Mouse (Mus musculus) cerebellum, adult 9-10 months (tissue): ENCODE data around the gene St6gal1.

Experiments used
- DNase-seq: peaks from one replicate; pipeline ENCODE4 v3.0.0; 2022

St6gal1 gene

GRCm38 (mm10) chr16:23307142-23307968 is 82.8 kb downstream of the St6gal1 start:
- DNase-seq: no peak

DNA sequence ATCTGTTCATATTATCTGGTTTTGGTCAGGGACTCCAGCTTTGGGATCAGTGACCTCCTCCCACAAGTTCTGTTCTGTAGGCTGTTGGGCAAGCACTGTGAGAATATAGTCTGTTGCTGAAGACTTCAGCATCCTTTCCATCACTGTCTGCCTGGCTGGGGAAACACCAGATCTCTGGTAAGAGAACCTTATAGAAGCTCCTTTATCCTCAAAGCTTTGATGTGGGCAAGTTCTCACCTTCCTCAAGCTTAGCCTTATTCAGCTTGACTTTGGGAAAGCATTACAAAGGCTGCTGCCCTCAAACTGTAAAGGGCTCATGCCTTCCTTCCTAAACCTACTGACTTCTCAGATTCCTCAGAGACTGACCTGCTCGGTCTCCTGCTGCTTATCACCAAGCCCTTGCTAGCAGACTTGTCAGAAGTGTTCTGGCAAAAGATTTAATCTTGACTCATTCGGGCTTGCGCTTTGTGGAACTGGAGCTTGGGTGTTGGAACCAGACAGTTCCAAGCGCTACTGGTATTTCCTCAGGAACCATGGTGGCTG is 83.5 kb downstream of the St6gal1 start:
- DNase-seq: no peak

GRCm38 (mm10) chr16:23309080-23309479 is 84.5 kb downstream of the St6gal1 start:
- no peak for DNase-seq

GRCm38 (mm10) chr16:23312604-23313003 is 88.1 kb downstream of the St6gal1 start:
- no peak for DNase-seq

DNA sequence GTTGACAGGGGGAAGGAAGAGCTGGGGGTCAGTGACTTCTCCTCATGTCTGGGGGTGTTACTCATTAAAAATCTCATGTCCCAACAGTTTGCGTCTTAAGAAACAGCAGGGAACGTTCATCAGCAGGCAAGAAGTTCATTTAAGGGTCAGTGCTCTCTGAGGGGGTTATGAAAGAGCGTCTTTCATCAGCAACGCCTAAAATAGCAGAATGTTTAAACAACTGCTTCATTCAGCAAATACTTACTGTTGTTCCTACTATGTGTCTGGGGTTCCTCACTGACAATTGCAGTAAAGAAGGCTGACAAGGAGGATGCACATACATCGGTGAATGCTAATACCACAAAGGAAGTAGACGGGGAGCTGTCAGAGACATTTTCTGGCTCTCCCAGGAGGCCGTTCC is 90.2 kb downstream of the St6gal1 start:
- no peak for DNase-seq

GRCm38 (mm10) chr16:23317411-23318047 is 93.0 kb downstream of the St6gal1 start:
- DNase-seq: no peak

GRCm38 (mm10) chr16:23320025-23320424 is 95.5 kb downstream of the St6gal1 start:
- no peak for DNase-seq

DNA sequence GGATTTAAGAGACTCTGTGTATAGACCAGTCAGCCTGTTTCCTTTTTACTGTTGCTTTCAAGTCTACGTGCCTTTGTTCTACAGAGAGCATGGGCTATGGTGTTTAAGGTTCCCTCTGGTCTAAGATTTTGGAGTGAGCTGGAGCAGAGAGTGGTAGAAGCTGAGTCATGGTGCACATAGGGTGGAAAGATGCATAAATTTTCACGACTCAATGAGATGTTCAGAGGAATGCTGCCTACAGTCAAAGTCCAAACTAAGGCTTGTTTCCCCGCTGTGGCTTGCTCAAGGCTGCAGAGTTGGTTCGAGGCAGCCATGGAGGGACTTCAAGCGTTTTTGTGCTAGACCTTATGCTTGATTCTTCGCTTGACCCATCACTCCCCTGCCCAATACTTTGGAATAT is 96.0 kb downstream of the St6gal1 start:
- DNase-seq: no peak

- DNase-seq: no peak
These were observed 97.9 kb downstream of the St6gal1 start for GRCm38 (mm10) chr16:23322453-23322852.

DNA sequence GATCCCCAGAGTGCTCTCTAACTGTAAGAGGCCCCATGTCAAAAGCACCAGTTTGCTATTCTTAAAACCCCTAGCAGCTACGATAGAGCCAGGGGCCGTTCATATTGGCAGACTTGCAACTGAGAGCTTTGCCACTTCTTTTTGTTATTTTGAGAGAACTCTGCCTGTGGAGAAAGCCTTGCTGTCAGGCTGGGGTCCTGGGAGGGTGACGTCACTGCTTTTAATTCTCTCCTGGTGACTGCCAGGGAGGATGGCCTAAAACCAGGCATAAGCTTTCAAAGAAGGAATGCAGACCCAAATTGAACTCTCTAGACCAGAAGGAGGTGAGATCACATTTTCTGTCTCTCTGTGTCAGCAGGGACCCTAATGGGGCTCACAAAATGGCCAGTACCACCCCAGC is 99.4 kb downstream of the St6gal1 start:
- DNase-seq: no peak

- DNase-seq: no peak
These were observed 100.5 kb downstream of the St6gal1 start for GRCm38 (mm10) chr16:23324867-23325650.

- no peak for DNase-seq
These were observed 102.1 kb downstream of the St6gal1 start for GRCm38 (mm10) chr16:23326664-23327063.

- DNase-seq: no peak
These were observed 102.7 kb downstream of the St6gal1 start for GRCm38 (mm10) chr16:23327266-23327665.

GRCm38 (mm10) chr16:23328201-23328600 is 103.7 kb downstream of the St6gal1 start:
- DNase-seq: no peak

- no peak for DNase-seq
These were observed 107.6 kb downstream of the St6gal1 start for GRCm38 (mm10) chr16:23332136-23332535.

DNA sequence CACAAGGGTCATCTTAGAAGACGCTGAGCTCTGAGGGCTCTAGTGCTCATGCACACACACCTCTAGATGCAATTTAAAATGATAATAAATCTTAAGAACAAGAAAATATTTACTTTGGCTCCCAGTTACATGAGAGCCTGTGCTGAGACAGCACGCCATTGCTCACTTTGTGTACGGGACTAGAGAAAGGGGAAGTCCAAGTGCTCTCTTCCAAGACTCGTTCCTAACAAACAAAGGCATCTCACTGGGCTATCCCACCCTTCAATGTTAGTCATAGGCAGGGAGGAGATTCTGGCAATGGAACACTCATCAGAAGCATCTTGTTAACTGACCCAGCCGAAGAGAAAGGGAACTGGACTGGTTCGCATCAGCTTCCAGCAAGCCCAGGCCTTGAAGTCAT is 108.1 kb downstream of the St6gal1 start:
- DNase-seq: no peak

- DNase-seq: no peak
These were observed 109.5 kb downstream of the St6gal1 start for GRCm38 (mm10) chr16:23333875-23334551.

GRCm38 (mm10) chr16:23337317-23337716 is 112.8 kb downstream of the St6gal1 start:
- DNase-seq: no peak

- DNase-seq: no peak
These were observed 116.7 kb downstream of the St6gal1 start for GRCm38 (mm10) chr16:23341254-23341653.

- DNase-seq: no peak
These were observed 126.3 kb downstream of the St6gal1 start for GRCm38 (mm10) chr16:23350802-23351201.

- no peak for DNase-seq
These were observed 136.5 kb downstream of the St6gal1 start for GRCm38 (mm10) chr16:23361031-23361430.

- DNase-seq: no peak
These were observed 137.0 kb downstream of the St6gal1 start for GRCm38 (mm10) chr16:23361434-23361970.
